Mouse (Mus musculus) adipose tissue, adult 10 weeks (tissue): ENCODE data around the gene Wdfy4. TPM values are rescaled to one million over a fixed set of nuclear protein-coding genes. Genes with fewer than 3 reads are reported as not detected.

ENCODE experiments used
- polyA plus RNA-seq: library from polyadenylated mRNA; stranded (reverse); fragments of 350-450 nt; fragmentation: Illumina TruSeq; extraction: RNeasy Lipid Tissue Mini Kit (QIAGEN cat#74804); gene quantifications from one replicate; pipeline ENCODE4 v1.2.3, GENCODE M21; 2014; ENCODE audit warnings: low read depth, low replicate concordance

Wdfy4 gene
- 3.1 TPM for polyA plus RNA-seq

GRCm38 (mm10) chr14:33185068-33185800 is at the start of gene Wdfy4:
Wdfy4 (minus strand) TSS chr14:33185508.

DNA sequence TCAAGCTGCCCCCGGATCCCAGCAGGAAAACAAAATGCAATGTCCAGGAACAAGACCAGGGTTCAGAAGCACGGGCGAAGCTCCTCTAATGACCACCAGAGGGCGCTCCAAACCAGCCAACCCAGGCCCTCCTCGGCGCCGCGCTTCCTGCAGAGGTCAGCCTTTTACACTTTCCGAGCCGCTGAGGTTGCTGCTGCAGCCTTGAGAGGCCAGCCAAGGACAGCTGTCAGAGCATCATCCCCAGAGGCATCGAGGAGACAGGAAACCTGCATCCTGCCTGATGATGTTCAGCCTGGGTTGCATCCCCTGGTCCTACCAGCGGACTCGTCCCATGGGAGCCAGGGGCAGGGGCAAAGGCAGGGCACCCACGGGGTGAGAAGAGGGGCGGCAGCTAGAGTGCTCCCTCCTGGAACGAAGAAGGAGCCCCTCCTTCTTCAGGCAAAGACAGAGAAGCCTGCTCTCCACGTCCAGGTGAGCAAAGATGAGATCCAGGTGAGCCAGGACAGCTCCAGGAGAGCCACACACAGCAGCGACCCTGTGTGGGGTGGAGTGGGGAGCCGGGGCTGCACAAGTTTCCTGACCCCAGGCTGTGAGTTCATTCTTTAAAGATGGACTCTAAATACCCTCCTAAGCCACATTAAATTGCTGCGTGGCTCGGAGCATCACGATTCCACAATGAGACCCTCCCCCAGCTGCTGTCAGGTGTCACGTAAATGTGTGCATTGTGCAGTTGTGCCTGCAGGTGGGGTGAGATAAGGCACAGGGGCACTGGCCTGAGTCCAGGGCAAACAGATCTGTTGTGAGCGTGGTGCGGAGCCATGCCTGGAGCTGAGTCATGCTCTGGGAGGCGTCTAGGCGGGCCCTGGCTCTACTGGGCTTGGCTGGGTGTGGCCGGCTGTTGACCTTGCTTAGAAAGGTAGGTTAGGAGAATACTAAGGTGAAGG is 28.8 kb upstream of the Wdfy4 start, which contains the start of gene Arhgap22:
Gene Arhgap22 (plus strand): TSS at position 204 of the 944 bp plus-strand sequence.

GRCm38 (mm10) chr14:32991082-32991481 is 194.2 kb downstream of the Wdfy4 start, which contains the start of gene Lrrc18:
Lrrc18 (plus strand) TSS chr14:32991382.

Other genes with a start within 250 kb of the Wdfy4 start
- gene Lrrc18, start 194.1 kb downstream of the Wdfy4 start, polyA plus RNA-seq, result 19.1 TPM
- 4.8 TPM for gene Arhgap22, start 28.5 kb upstream of the Wdfy4 start, polyA plus RNA-seq